Mouse (Mus musculus) embryonic facial prominence, embryonic 11.5 days (tissue): ENCODE measurements around the gene Aqp8. TPM values are rescaled to one million over a fixed set of nuclear protein-coding genes. Genes with fewer than 3 reads are reported as not detected.
A peak's percentile ranks its signal among the peaks of the same experiment; 100 is the strongest.

Experiments
- ATAC-seq: fragments of 200-750 bp; cut with Nextera tagmentation; replicated peaks from 2 replicates; pipeline ENCODE4 v1.8.0; 2017; ENCODE audit warnings: low read depth; ENCODE audit not compliant: insufficient number of reproducible peaks, low FRiP score, low TSS enrichment
- DNase-seq: peaks from one replicate; pipeline ENCODE4 v3.0.0-alpha.2; 2015; ENCODE audit warnings: low spot score
- H3K27ac ChIP-seq: fragments of 300-500 bp; sonication (generic); replicated peaks from 2 replicates; pipeline ENCODE4 v1.5.1; 2014; ENCODE audit warnings: mild to moderate bottlenecking, low read depth, low read length, control low read depth
- H3K27me3 ChIP-seq: fragments of 300-500 bp; sonication (generic); 2 replicates; pipeline ENCODE4 v1.6.1; 2014; ENCODE audit warnings: mild to moderate bottlenecking, low read length, moderate library complexity, mixed read lengths; ENCODE audit not compliant: control insufficient read depth, insufficient read depth
- H3K36me3 ChIP-seq: fragments of 300-500 bp; sonication (generic); replicated peaks from 2 replicates; pipeline ENCODE4 v1.6.1; 2014; ENCODE audit warnings: low read depth, mild to moderate bottlenecking, low read length, moderate library complexity, mixed read lengths; ENCODE audit not compliant: control insufficient read depth, insufficient read depth
- H3K4me1 ChIP-seq: fragments of 300-500 bp; sonication (generic); 2 replicates; pipeline ENCODE4 v1.6.1; 2014; ENCODE audit warnings: low read length, mixed read lengths; ENCODE audit not compliant: control insufficient read depth, insufficient read depth
- H3K4me2 ChIP-seq: fragments of 300-500 bp; sonication (generic); 2 replicates; pipeline ENCODE4 v1.6.1; 2014; ENCODE audit warnings: low read depth, mild to moderate bottlenecking, control low read depth, low read length, moderate library complexity
- H3K4me3 ChIP-seq: fragments of 300-500 bp; sonication (generic); 2 replicates; pipeline ENCODE4 v1.5.1; 2014; ENCODE audit warnings: low read depth, low read length, control low read depth
- H3K9ac ChIP-seq: fragments of 300-500 bp; sonication (generic); replicated peaks from 2 replicates; pipeline ENCODE4 v1.6.1; 2014; ENCODE audit warnings: mild to moderate bottlenecking, control low read depth, low read length
- H3K9me3 ChIP-seq: fragments of 300-500 bp; sonication (generic); replicated peaks from 2 replicates; pipeline ENCODE4 v1.6.1; 2016; ENCODE audit warnings: mild to moderate bottlenecking, low read length, inconsistent platforms, mixed read lengths; ENCODE audit not compliant: control insufficient read depth
- WGBS: fragments of 180-500 bp; shearing (Covaris S2); extraction: QIAGEN DNeasy Blood & Tissue Kit; methylation state at CpG from one replicate; pipeline ENCODE4 v1.1.7; 2014; 5-methylcytosine and 5-hydroxymethylcytosine counted together
- polyA plus RNA-seq: library from polyadenylated mRNA; unstranded; fragments of >200 nt; fragmentation: Nextera tagmentation; extraction: Ambion mirVana; gene quantifications from 2 replicates; pipeline ENCODE4 v1.2.1, GENCODE M21; 2014

Gene Aqp8
- polyA plus RNA-seq, 1 experiment from 2014 or later, result 1.0 TPM

- peak; percentile 90 for ATAC-seq
- no peaks in the 10 kb centered on the region for H3K9me3 ChIP-seq
- peak; percentile 91 for DNase-seq
- H3K27me3 ChIP-seq, result no peaks in the 10 kb centered on the region
- H3K36me3 ChIP-seq, result no peaks in the 10 kb centered on the region
- peak within 1 kb of the TSS; percentile 68 for H3K4me3 ChIP-seq
- no peaks in the 10 kb centered on the region for H3K4me1 ChIP-seq
- WGBS, result 1% methylated on average over 69 of the region's 71 CpGs
- peak within 1 kb of the TSS; percentile 89 for H3K4me2 ChIP-seq
- peak within 1 kb of the TSS; percentile 77 for H3K9ac ChIP-seq
- H3K27ac ChIP-seq, result no peak within 1 kb of the TSS
Observed at GRCm38 (mm10) chr7:123500239-123501219, 38.4 kb downstream of the Aqp8 start, which contains the start of gene Zkscan2. Zkscan2 (minus strand) TSS chr7:123500449.

GRCm38 (mm10) chr7:123503358-123503757 is 41.3 kb downstream of the Aqp8 start:
- H3K36me3 ChIP-seq, result no peaks in the 10 kb centered on the region
- WGBS, result 31% methylated on average over 1 of the region's 1 CpGs
- H3K9ac ChIP-seq, result no peak overlapping the region
- H3K4me2 ChIP-seq, result no peak overlapping the region
- no peak overlapping the region for H3K27ac ChIP-seq
- no peaks in the 10 kb centered on the region for H3K9me3 ChIP-seq
- no peak overlapping the region for H3K4me3 ChIP-seq
- DNase-seq (peak; percentile 80), ATAC-seq (no peak)
- H3K27me3 ChIP-seq, result no peaks in the 10 kb centered on the region
- H3K4me1 ChIP-seq, result no peaks in the 10 kb centered on the region

- no peaks in the 10 kb centered on the region for H3K9me3 ChIP-seq
- no peaks in the 10 kb centered on the region for H3K4me1 ChIP-seq
- ATAC-seq (no peak), DNase-seq (no peak)
- H3K4me2 ChIP-seq, result no peak overlapping the region
- WGBS, result 85% methylated on average over 7 of the region's 7 CpGs
- H3K9ac ChIP-seq, result no peak overlapping the region
- no peaks in the 10 kb centered on the region for H3K36me3 ChIP-seq
- H3K27ac ChIP-seq, result no peak overlapping the region
- H3K27me3 ChIP-seq, result no peaks in the 10 kb centered on the region
- no peak overlapping the region for H3K4me3 ChIP-seq
Observed at GRCm38 (mm10) chr7:123507946-123508345, 45.9 kb downstream of the Aqp8 start.

Other genes with a start within 250 kb of the Aqp8 start
- 1.1 TPM in 1 of 2 replicates, not detected in the other for gene Slc5a11, start 247.5 kb upstream of the Aqp8 start, polyA plus RNA-seq
- gene Lcmt1, start 92.5 kb upstream of the Aqp8 start, polyA plus RNA-seq, result 68.7 and 74.1 TPM in 2 replicates
- gene Arhgap17, start 92.4 kb upstream of the Aqp8 start, polyA plus RNA-seq, result 26.8 and 27.1 TPM in 2 replicates
- 5.3 and 7.2 TPM in 2 replicates for gene Zkscan2, start 38.2 kb downstream of the Aqp8 start, polyA plus RNA-seq